Mouse (Mus musculus) MEL (cell line): ENCODE results near the gene Sdccag8. TPM values are rescaled to one million over a fixed set of nuclear protein-coding genes. Genes with fewer than 3 reads are reported as not detected.

Experiments
- DNase-seq: peaks from one replicate; pipeline ENCODE4 v3.0.0; 2011; ENCODE audit warnings: low read depth, low spot score
- H3K27ac ChIP-seq: 2 replicates; pipeline ENCODE4 v1.5.1; 2012; ENCODE audit warnings: low read depth, mild to moderate bottlenecking, control low read depth, low read length, moderate library complexity; ENCODE audit not compliant: control insufficient read depth
- H3K27me3 ChIP-seq, 2 experiments: fragments of 150-350 bp in 1 of 2; sonication (generic) in 1 of 2; 2 replicates each; pipeline ENCODE4 v1.6.1; 2012; ENCODE audit warnings: low read length in 2 of 2, mild to moderate bottlenecking in 2 of 2, improper control_type of control experiment in 1 of 2, moderate library complexity in 1 of 2; ENCODE audit not compliant: insufficient read depth in 2 of 2, control insufficient read depth in 1 of 2
- H3K36me3 ChIP-seq, 2 experiments: 2 replicates each; pipeline ENCODE4 v1.6.1; 2012 to 2014; ENCODE audit warnings: low read length in 2 of 2, improper control_type of control experiment in 1 of 2, inconsistent platforms in 1 of 2, mild to moderate bottlenecking in 1 of 2; ENCODE audit not compliant: insufficient read depth in 2 of 2, control insufficient read depth in 1 of 2
- H3K4me1 ChIP-seq, 2 experiments: fragments of 150-350 bp in 1 of 2; sonication (generic) in 1 of 2; 2 replicates each; pipeline ENCODE4 v1.6.1; 2012; ENCODE audit warnings: low read length in 2 of 2, improper control_type of control experiment in 1 of 2, mild to moderate bottlenecking in 1 of 2; ENCODE audit not compliant: insufficient read depth in 2 of 2, control insufficient read depth in 1 of 2
- H3K4me3 ChIP-seq, 2 experiments: fragments of 150-350 bp in 1 of 2; sonication (generic) in 1 of 2; 2 replicates each; pipeline ENCODE4 v1.5.1; 2012; ENCODE audit warnings: low read depth in 2 of 2, low read length in 2 of 2, mild to moderate bottlenecking in 2 of 2, moderate library complexity in 2 of 2, control low read depth in 1 of 2, improper control_type of control experiment in 1 of 2; ENCODE audit not compliant: control insufficient read depth in 1 of 2, insufficient read depth in 1 of 2
- H3K79me2 ChIP-seq: 2 replicates; pipeline ENCODE4 v1.6.1; 2012; ENCODE audit warnings: mild to moderate bottlenecking, low read length, moderate library complexity; ENCODE audit not compliant: control insufficient read depth, poor library complexity, insufficient read depth
- H3K9ac ChIP-seq: 2 replicates; pipeline ENCODE4 v1.6.1; 2012; ENCODE audit warnings: low read depth, mild to moderate bottlenecking, control low read depth, low read length, moderate library complexity; ENCODE audit not compliant: control insufficient read depth, poor library complexity, severe bottlenecking
- H3K9me3 ChIP-seq: fragments of 150-350 bp; sonication (generic); replicated peaks from 2 replicates; pipeline ENCODE4 v1.6.1; 2012; ENCODE audit warnings: mild to moderate bottlenecking, low read length, improper control_type of control experiment, moderate library complexity; ENCODE audit not compliant: insufficient read depth
- BHLHE40 ChIP-seq: IDR thresholded peaks from 2 replicates; pipeline ENCODE4 v1.6.1; 2012; ENCODE audit warnings: low read depth, mild to moderate bottlenecking, inconsistent platforms, low read length, improper control_type of control experiment, borderline replicate concordance
- ELF1 ChIP-seq: IDR thresholded peaks from 2 replicates; pipeline ENCODE4 v1.6.1; 2014; ENCODE audit warnings: low read depth, mild to moderate bottlenecking, inconsistent platforms, low read length, improper control_type of control experiment, moderate library complexity
- EP300 ChIP-seq, 2 experiments: IDR thresholded peaks; 2 replicates each; pipeline ENCODE4 v1.6.1; 2011; ENCODE audit warnings: improper control_type of control experiment in 2 of 2, low read length in 2 of 2, low read depth in 1 of 2, mild to moderate bottlenecking in 1 of 2
- ETS1 ChIP-seq: IDR thresholded peaks from 2 replicates; pipeline ENCODE4 v1.6.1; 2012; ENCODE audit warnings: low read depth, mild to moderate bottlenecking, inconsistent platforms, low read length, improper control_type of control experiment, moderate library complexity
- GABPA ChIP-seq: IDR thresholded peaks from 2 replicates; pipeline ENCODE4 v1.6.1; 2012; ENCODE audit warnings: low read depth, mild to moderate bottlenecking, inconsistent platforms, low read length, improper control_type of control experiment, moderate library complexity
- JUND ChIP-seq: IDR thresholded peaks from 2 replicates; pipeline ENCODE4 v1.6.1; 2011; ENCODE audit warnings: low read depth, mild to moderate bottlenecking, improper control_type of control experiment, low read length
- MAX ChIP-seq: IDR thresholded peaks from 2 replicates; pipeline ENCODE4 v1.6.1; 2011; ENCODE audit warnings: low read length, improper control_type of control experiment
- MXI1 ChIP-seq: IDR thresholded peaks from 2 replicates; pipeline ENCODE4 v1.6.1; 2011; ENCODE audit warnings: mild to moderate bottlenecking, low read depth, low read length, improper control_type of control experiment
- MYC ChIP-seq: IDR thresholded peaks from 2 replicates; pipeline ENCODE4 v1.6.1; 2011; ENCODE audit warnings: low read depth, mild to moderate bottlenecking, low read length, improper control_type of control experiment, moderate library complexity
- POLR2A ChIP-seq, 2 experiments: IDR thresholded peaks; 2 replicates each; pipeline ENCODE4 v1.6.1; 2011 to 2012; ENCODE audit warnings: low read length in 2 of 2, mild to moderate bottlenecking in 2 of 2, control low read depth in 1 of 2, improper control_type of control experiment in 1 of 2, low read depth in 1 of 2, moderate library complexity in 1 of 2; ENCODE audit not compliant: control insufficient read depth in 1 of 2, insufficient read depth in 1 of 2, poor library complexity in 1 of 2
- POLR2AphosphoS2 ChIP-seq: IDR thresholded peaks from 2 replicates; pipeline ENCODE4 v1.6.1; 2011; ENCODE audit warnings: low read length, improper control_type of control experiment
- RCOR1 ChIP-seq: IDR thresholded peaks from 2 replicates; pipeline ENCODE4 v1.6.1; 2012; ENCODE audit warnings: low read depth, mild to moderate bottlenecking, inconsistent platforms, low read length, improper control_type of control experiment
- SMC3 ChIP-seq: IDR thresholded peaks from 2 replicates; pipeline ENCODE4 v1.6.1; 2011; ENCODE audit warnings: low read depth, low read length, improper control_type of control experiment
- TAL1 ChIP-seq: IDR thresholded peaks from 2 replicates; pipeline ENCODE4 v1.6.1; 2012; ENCODE audit warnings: mild to moderate bottlenecking, inconsistent platforms, low read length, moderate library complexity, mixed read lengths
- TBP ChIP-seq: IDR thresholded peaks from 2 replicates; pipeline ENCODE4 v1.8.0; 2011; ENCODE audit warnings: low read depth, low read length, improper control_type of control experiment
- TCF12 ChIP-seq: IDR thresholded peaks from 2 replicates; pipeline ENCODE4 v1.6.1; 2014; ENCODE audit warnings: low read depth, mild to moderate bottlenecking, inconsistent platforms, low read length, improper control_type of control experiment, moderate library complexity
- UBTF ChIP-seq: IDR thresholded peaks from 2 replicates; pipeline ENCODE4 v1.6.1; 2012; ENCODE audit warnings: low read depth, mild to moderate bottlenecking, inconsistent platforms, low read length, improper control_type of control experiment, moderate library complexity, borderline replicate concordance; ENCODE audit not compliant: insufficient read depth
- USF1 ChIP-seq: IDR thresholded peaks from 2 replicates; pipeline ENCODE4 v1.6.1; 2014; ENCODE audit warnings: low read depth, mild to moderate bottlenecking, inconsistent platforms, low read length, improper control_type of control experiment, moderate library complexity
- USF2 ChIP-seq, 2 experiments: IDR thresholded peaks; 2 replicates each; pipeline ENCODE4 v1.6.1; 2011 to 2012; ENCODE audit warnings: improper control_type of control experiment in 2 of 2, low read length in 2 of 2, borderline replicate concordance in 1 of 2, inconsistent platforms in 1 of 2, low read depth in 1 of 2, mild to moderate bottlenecking in 1 of 2; ENCODE audit not compliant: insufficient read depth in 1 of 2
- ZC3H11A ChIP-seq: IDR thresholded peaks from 2 replicates; pipeline ENCODE4 v1.6.1; 2012; ENCODE audit warnings: low read depth, mild to moderate bottlenecking, inconsistent platforms, low read length, improper control_type of control experiment
- ZNF384 ChIP-seq: IDR thresholded peaks from 2 replicates; pipeline ENCODE4 v1.6.1; 2012; ENCODE audit warnings: low read depth, mild to moderate bottlenecking, inconsistent platforms, low read length, improper control_type of control experiment
- polyA plus RNA-seq, 2 experiments: library from polyadenylated mRNA; stranded (reverse) in 1 of 2; unstranded in 1 of 2; fragments of >175 nt in 1 of 2; fragments of >200 nt in 1 of 2; gene quantifications; 2 replicates each; pipeline versions ENCODE4 v1.2.1 to v1.2.4; 2012; ENCODE audit warnings: low replicate concordance in 2 of 2, low read depth in 1 of 2; ENCODE audit not compliant: insufficient read length in 2 of 2, insufficient read depth in 1 of 2, missing spikeins in 1 of 2
- total RNA-seq: library from RNA; depleted of rRNA; stranded (reverse); fragments of 300-350 nt; gene quantifications from 2 replicates; pipeline ENCODE4 v1.2.3, GENCODE M21; 2012

Gene Sdccag8
- total and polyA plus RNA-seq, 3 experiments, result 4.6 to 7.8 TPM; not detected in 1

DNA sequence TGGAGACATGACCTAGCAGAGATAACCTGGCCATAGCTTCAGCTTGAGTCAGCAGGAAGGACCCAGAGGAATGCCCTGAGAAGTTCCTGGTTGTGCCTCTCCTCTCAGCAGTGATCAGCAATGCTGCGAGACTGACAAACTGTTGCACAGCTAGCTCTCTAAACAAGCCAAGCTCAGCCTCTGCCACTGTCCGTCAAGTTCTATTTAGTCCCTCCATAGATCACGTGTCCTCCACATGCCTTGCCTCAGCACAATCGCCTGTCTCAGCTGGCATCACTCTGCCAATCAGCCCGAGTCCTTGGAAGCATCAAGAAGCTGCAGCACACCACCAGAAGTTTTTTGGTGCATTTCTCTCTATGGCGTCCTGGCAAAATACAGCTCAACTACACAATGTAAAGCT is 20.4 kb downstream of the Sdccag8 start:
- Histone ChIP-seq H3K27me3 (no peaks in the 10 kb centered on the region), H3K27ac (peak overlapping the region; percentile 97), H3K9ac (peak overlapping the region; percentile 72), H3K79me2 (peaks cover 18% of the 10 kb centered on the region), H3K4me1 (peaks cover 8 to 21% of the 10 kb centered on the region in 2 experiments), H3K9me3 (no peaks in the 10 kb centered on the region), H3K36me3 (peaks cover 0 to 11% of the 10 kb centered on the region in 2 experiments; a peak in 2 of 4 replicates), H3K4me3 (peak overlapping the region; percentile 53 to 80)
- 0 out of 2 replicates have a peak, but pooled peaks have one; percentile 3 for TF ChIP-seq TCF12
- TF ChIP-seq JUND, result no peak
- TF ChIP-seq USF1, result peak; percentile 88
- no peak for TF ChIP-seq ZC3H11A
- TF ChIP-seq EP300 (IDR thresholded peaks at IDR 0.05; ENCODE audit: low read depth in 1 of 2, low read length in 2 of 2), result no peak
- no peak for TF ChIP-seq SMC3
- peak; percentile 93 for TF ChIP-seq MAX
- TF ChIP-seq TAL1, result no peak
- TF ChIP-seq BHLHE40, result 0 out of 2 replicates have a peak, but pooled peaks have one; percentile 15
- no peak for TF ChIP-seq POLR2AphosphoS2
- peak; percentile 81 for TF ChIP-seq MXI1
- peak; percentile 48; the same call in 1 of the 2 replicates for TF ChIP-seq ETS1
- no peak for TF ChIP-seq UBTF
- 0 out of 4 replicates have a peak, but pooled peaks of 1 of the 2 experiments have one; percentile 44 for TF ChIP-seq USF2 (IDR thresholded peaks at IDR 0.05; ENCODE audit: borderline replicate concordance in 1 of 2, insufficient read depth in 1 of 2, low read depth in 1 of 2, low read length in 2 of 2)
- no peak for TF ChIP-seq ELF1
- no peak for TF ChIP-seq ZNF384
- TF ChIP-seq MYC, result peak; percentile 77
- DNase-seq, result peak; percentile 69

GRCm38 (mm10) chr1:176835501-176836294 is 21.2 kb downstream of the Sdccag8 start:
- peak overlapping the region; percentile 97 for H3K27ac ChIP-seq
- H3K36me3 ChIP-seq, result peaks cover 0 to 11% of the 10 kb centered on the region in 2 experiments; a peak in 2 of 4 replicates
- H3K9ac ChIP-seq, result peak overlapping the region; percentile 72
- DNase-seq, result peak; percentile 66
- no peaks in the 10 kb centered on the region for H3K27me3 ChIP-seq
- no peaks in the 10 kb centered on the region for H3K9me3 ChIP-seq
- peaks cover 8 to 21% of the 10 kb centered on the region in 2 experiments for H3K4me1 ChIP-seq
- TF ChIP-seq GABPA (no peak), POLR2AphosphoS2 (no peak), TBP (0 out of 2 replicates have a peak, but pooled peaks have one; percentile 31), POLR2A (IDR thresholded peaks at IDR 0.05; ENCODE audit: control insufficient read depth in 1 of 2, insufficient read depth in 1 of 2, low read depth in 1 of 2, low read length in 2 of 2, poor library complexity in 1 of 2) (peak in 1 of 2 experiments; percentile 53; a peak in 2 of 4 replicates), RCOR1 (no peak)
- peaks cover 18% of the 10 kb centered on the region for H3K79me2 ChIP-seq
- peak overlapping the region; percentile 53 to 80 for H3K4me3 ChIP-seq
